Comparison of ENCODE assay signal across 8 mouse cellular contexts in the genomic region with DNA sequence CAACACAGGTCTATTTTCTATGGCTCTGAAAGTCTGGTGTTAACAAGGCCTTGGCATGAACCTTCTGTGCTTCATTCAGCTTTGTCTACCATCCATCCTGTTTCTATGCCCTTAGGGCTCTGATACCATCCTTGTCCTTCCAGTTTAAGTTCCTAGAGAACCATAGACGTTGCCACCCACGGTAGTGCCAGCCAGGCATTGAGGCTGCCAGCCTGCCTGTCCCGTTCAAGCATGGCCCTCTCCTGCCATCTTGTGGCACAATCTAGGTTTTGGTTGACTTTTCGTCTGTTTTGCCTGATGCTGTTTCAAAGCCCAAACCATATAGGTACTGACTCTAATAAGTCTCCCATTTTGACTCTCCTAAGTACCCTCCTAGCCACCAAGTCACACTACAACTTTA. TPM values are rescaled to one million over a fixed set of nuclear protein-coding genes. Genes with fewer than 3 reads are reported as not detected.
DNase-seq lines count a peak whose midpoint lies in the region; ATAC-seq and TF ChIP-seq lines count a peak whose summit lies in the region.

No protein-coding gene starts in this region.

- peak; percentile 92 for TF ChIP-seq CTCF in left cerebral cortex, adult 2 months (IDR thresholded peaks at IDR 0.05)
- TF ChIP-seq CTCF in testis, adult 2 months (IDR thresholded peaks at IDR 0.05; ENCODE audit: control insufficient read depth, insufficient read depth, insufficient replicate concordance, low read depth, low read length) = peak; percentile 75; the same call in 1 of the 2 replicates

- 2% methylated on average over 4 of the region's 4 CpGs for WGBS in midbrain, embryonic 15.5 days

- H3K9me3 ChIP-seq in midbrain, embryonic 15.5 days = no peaks in the 10 kb centered on the region

- H3K27me3 ChIP-seq in midbrain, embryonic 15.5 days (replicated peaks) = peaks cover 16% of the 10 kb centered on the region
- H3K27me3 ChIP-seq in testis, adult 2 months (ENCODE audit: control insufficient read depth, insufficient read depth, low read length) = no peaks in the 10 kb centered on the region

- H3K36me3 ChIP-seq in midbrain, embryonic 15.5 days (replicated peaks) = no peaks in the 10 kb centered on the region
- no peaks in the 10 kb centered on the region for H3K36me3 ChIP-seq in testis, adult 2 months (ENCODE audit: control insufficient read depth, insufficient read depth, low read length)

- H3K9ac ChIP-seq in midbrain, embryonic 15.5 days = no peak overlapping the region

- peaks cover 8% of the 10 kb centered on the region for H3K4me1 ChIP-seq in midbrain, embryonic 15.5 days
- no peaks in the 10 kb centered on the region; the same call in 1 of the 2 replicates for H3K4me1 ChIP-seq in testis, adult 2 months (ENCODE audit: control insufficient read depth, insufficient read depth, low read length)

- H3K4me3 ChIP-seq in left cerebral cortex, adult 2 months = no peak overlapping the region
- H3K4me3 ChIP-seq in midbrain, embryonic 15.5 days = no peak overlapping the region
- H3K4me3 ChIP-seq in testis, adult 2 months (ENCODE audit: control insufficient read depth, low read depth, low read length) = no peak overlapping the region

- ATAC-seq in midbrain, embryonic 15.5 days (replicated peaks) = peak; percentile 71

- no peak for TF ChIP-seq POLR2A in testis, adult 2 months (IDR thresholded peaks at IDR 0.05; ENCODE audit: control insufficient read depth, low read depth, low read length)

- DNase-seq in left cerebral cortex, adult 18-20 months (ENCODE audit: low spot score in 2 of 2) = peak; percentile 79 to 84
- no peak for DNase-seq in left cerebral cortex, adult 11 months (ENCODE audit: low spot score)
- peak; percentile 95 for DNase-seq in cerebellum, postnatal 14 days
- DNase-seq in gastrocnemius, adult 18-20 months (ENCODE audit: low spot score) = peak; percentile 72
- peak; percentile 28 for DNase-seq in hindlimb bud, embryonic 11.5 days (ENCODE audit: extremely low spot score, low read depth, low spot score)
- peak; percentile 78 to 84 for DNase-seq in left cerebral cortex, adult 2 months (ENCODE audit: extremely low spot score in 1 of 2, low spot score in 2 of 2)

- intact Hi-C loops in left cerebral cortex, adult 2 months (cut with DNase I) = loop anchor here (1.0 to 5.0 kb wide), 2 partner anchors 198 to 801 kb away; no protein-coding TSS in a partner anchor

- no peak overlapping the region for H3K4me2 ChIP-seq in midbrain, embryonic 15.5 days

- no peak overlapping the region for H3K27ac ChIP-seq in left cerebral cortex, adult 2 months
- H3K27ac ChIP-seq in midbrain, embryonic 15.5 days = no peak overlapping the region
- H3K27ac ChIP-seq in testis, adult 2 months (ENCODE audit: control insufficient read depth, insufficient read depth, low read depth, low read length) = no peak overlapping the region

RNA-seq across cellular contexts. Expression of gene Iyd, which starts 8.7 kb away (rescaled TPM):
- total RNA-seq in left cerebral cortex, adult 18-20 months (2021) = not detected
- under 1 TPM in 1 of 2 experiments, not detected in 1; 0.14 TPM for total RNA-seq in gastrocnemius, adult 18-20 months (2021)
- total RNA-seq in left cerebral cortex, adult 2 months (2021) = not detected
- 0.28 and 0.45 TPM in 2 replicates for polyA plus RNA-seq in midbrain, embryonic 15.5 days (2015; fragmentation: Nextera tagmentation; extraction: Ambion mirVana)
- not detected in 2 replicates for polyA plus RNA-seq in testis, adult 2 months (2012; rRNA removed)
